Mouse (Mus musculus): ENCODE data around the gene Frmpd4.

- TF ChIP-seq CTCF (conservative IDR thresholded peaks at IDR 0.05; ENCODE audit: low read length) (no peak), POU5F1 (IDR thresholded peaks at IDR 0.05; ENCODE audit: borderline replicate concordance, low read length) (no peak), NANOG (IDR thresholded peaks at IDR 0.05; ENCODE audit: borderline replicate concordance, low read length) (no peak)
Observed at GRCm38 (mm10) chrX:167477636-167478035, 1099.4 kb downstream of the Frmpd4 start.
